ENCODE assay signal across 7 mouse cellular contexts in genomic region chr5:135134534-135134933, GRCm38 (mm10). TPM values are rescaled to one million over a fixed set of nuclear protein-coding genes. Genes with fewer than 3 reads are reported as not detected.
DNase-seq lines count a peak whose midpoint lies in the region; ATAC-seq lines count a peak whose summit lies in the region.

No protein-coding gene starts in this region.

- peak overlapping the region; percentile 61 for H3K4me2 ChIP-seq in liver, embryonic 13.5 days

- WGBS in embryonic facial prominence, embryonic 10.5 days: 7% methylated on average over 8 of the region's 8 CpGs
- 4% methylated on average over 8 of the region's 8 CpGs for WGBS in hindbrain, embryonic 10.5 days
- WGBS in liver, embryonic 13.5 days (ENCODE audit: insufficient replicate concordance): 2% methylated on average over 8 of the region's 8 CpGs

- ATAC-seq in liver, embryonic 13.5 days (ENCODE audit: low read depth): peak; percentile 12; the same call in 1 of the 2 replicates

- no peaks in the 10 kb centered on the region for H3K9me3 ChIP-seq in embryonic facial prominence, embryonic 10.5 days
- H3K9me3 ChIP-seq in hindbrain, embryonic 10.5 days: peaks cover 3% of the 10 kb centered on the region; the same call in 1 of the 2 replicates
- no peaks in the 10 kb centered on the region for H3K9me3 ChIP-seq in liver, embryonic 13.5 days (replicated peaks)

- H3K9ac ChIP-seq in liver, embryonic 13.5 days: peak overlapping the region; percentile 31; the same call in 1 of the 2 replicates

- peak overlapping the region; percentile 33 for H3K4me3 ChIP-seq in embryonic facial prominence, embryonic 10.5 days
- peak overlapping the region; percentile 34 for H3K4me3 ChIP-seq in hindbrain, embryonic 10.5 days
- H3K4me3 ChIP-seq in liver, embryonic 13.5 days (replicated peaks): peak overlapping the region; percentile 41

- no peak overlapping the region for H3K27ac ChIP-seq in embryonic facial prominence, embryonic 10.5 days (replicated peaks)
- no peak overlapping the region for H3K27ac ChIP-seq in hindbrain, embryonic 10.5 days
- no peak overlapping the region for H3K27ac ChIP-seq in liver, embryonic 13.5 days

- no peaks in the 10 kb centered on the region for H3K36me3 ChIP-seq in embryonic facial prominence, embryonic 10.5 days (replicated peaks)
- H3K36me3 ChIP-seq in hindbrain, embryonic 10.5 days: no peaks in the 10 kb centered on the region
- peaks cover 4% of the 10 kb centered on the region; the same call in 1 of the 2 replicates for H3K36me3 ChIP-seq in liver, embryonic 13.5 days

- peaks cover 11% of the 10 kb centered on the region for H3K4me1 ChIP-seq in embryonic facial prominence, embryonic 10.5 days
- H3K4me1 ChIP-seq in hindbrain, embryonic 10.5 days (replicated peaks): peaks cover 16% of the 10 kb centered on the region
- H3K4me1 ChIP-seq in liver, embryonic 13.5 days (replicated peaks): peaks cover 13% of the 10 kb centered on the region

- DNase-seq in A20 (ENCODE audit: low read depth, low spot score): peak; percentile 83
- DNase-seq in CD4-positive helper T cell, adult 2 months (ENCODE audit: low read depth, low spot score): peak; percentile 41
- DNase-seq in embryonic facial prominence, embryonic 10.5 days (ENCODE audit: low spot score): peak; percentile 53
- peak; percentile 60 for DNase-seq in hindbrain, embryonic 10.5 days (ENCODE audit: low spot score)
- no peak for DNase-seq in liver, embryonic 13.5 days
- peak; percentile 68 for DNase-seq in naive thymus-derived CD4-positive, alpha-beta T cell, adult 2 months (ENCODE audit: low read depth)
- no peak for DNase-seq in frontal cortex, postnatal 10 days (ENCODE audit: low spot score in 2 of 2)

- H3K27me3 ChIP-seq in embryonic facial prominence, embryonic 10.5 days (replicated peaks; ENCODE audit: low read depth, poor library complexity, severe bottlenecking): peaks cover 54% of the 10 kb centered on the region
- H3K27me3 ChIP-seq in hindbrain, embryonic 10.5 days (ENCODE audit: insufficient read depth, poor library complexity, severe bottlenecking): peaks cover 43% of the 10 kb centered on the region
- H3K27me3 ChIP-seq in liver, embryonic 13.5 days: peaks cover 42% of the 10 kb centered on the region

RNA-seq across cellular contexts. Expression of gene Tbl2, which starts 14.9 kb away (rescaled TPM):
- polyA plus RNA-seq in embryonic facial prominence, embryonic 10.5 days (2016; fragmentation: Nextera tagmentation; extraction: Ambion mirVana): 21.3 and 22.2 TPM in 2 replicates
- polyA plus RNA-seq in hindbrain, embryonic 10.5 days (2016; fragmentation: Nextera tagmentation; extraction: Ambion mirVana): 20.0 and 23.7 TPM in 2 replicates
- 13.1 and 13.6 TPM in 2 replicates for polyA plus RNA-seq in liver, embryonic 13.5 days (2015; fragmentation: Nextera tagmentation; extraction: Ambion mirVana)

RNA-seq across cellular contexts. Expression of gene Bcl7b, which starts 33.5 kb away (rescaled TPM):
- polyA plus RNA-seq in embryonic facial prominence, embryonic 10.5 days (2016; fragmentation: Nextera tagmentation; extraction: Ambion mirVana): 44.6 and 48.5 TPM in 2 replicates
- polyA plus RNA-seq in hindbrain, embryonic 10.5 days (2016; fragmentation: Nextera tagmentation; extraction: Ambion mirVana): 45.7 and 46.1 TPM in 2 replicates
- polyA plus RNA-seq in liver, embryonic 13.5 days (2015; fragmentation: Nextera tagmentation; extraction: Ambion mirVana): 34.5 and 41.1 TPM in 2 replicates

RNA-seq across cellular contexts. Expression of gene Mlxipl, which starts 44.8 kb away (rescaled TPM):
- polyA plus RNA-seq in embryonic facial prominence, embryonic 10.5 days (2016; fragmentation: Nextera tagmentation; extraction: Ambion mirVana): 3.5 and 3.8 TPM in 2 replicates
- polyA plus RNA-seq in hindbrain, embryonic 10.5 days (2016; fragmentation: Nextera tagmentation; extraction: Ambion mirVana): 1.7 and 2.8 TPM in 2 replicates
- 8.5 and 9.5 TPM in 2 replicates for polyA plus RNA-seq in liver, embryonic 13.5 days (2015; fragmentation: Nextera tagmentation; extraction: Ambion mirVana)

RNA-seq across cellular contexts. Expression of gene Baz1b, which starts 52.5 kb away (rescaled TPM):
- 60.1 and 61.5 TPM in 2 replicates for polyA plus RNA-seq in embryonic facial prominence, embryonic 10.5 days (2016; fragmentation: Nextera tagmentation; extraction: Ambion mirVana)
- 41.1 and 53.8 TPM in 2 replicates for polyA plus RNA-seq in hindbrain, embryonic 10.5 days (2016; fragmentation: Nextera tagmentation; extraction: Ambion mirVana)
- 21.4 and 23.8 TPM in 2 replicates for polyA plus RNA-seq in liver, embryonic 13.5 days (2015; fragmentation: Nextera tagmentation; extraction: Ambion mirVana)

RNA-seq across cellular contexts. Expression of gene Vps37d, which starts 56.5 kb away (rescaled TPM):
- 9.2 and 9.5 TPM in 2 replicates for polyA plus RNA-seq in embryonic facial prominence, embryonic 10.5 days (2016; fragmentation: Nextera tagmentation; extraction: Ambion mirVana)
- 8.6 and 19.2 TPM in 2 replicates for polyA plus RNA-seq in hindbrain, embryonic 10.5 days (2016; fragmentation: Nextera tagmentation; extraction: Ambion mirVana)
- 0.25 and 0.47 TPM in 2 replicates for polyA plus RNA-seq in liver, embryonic 13.5 days (2015; fragmentation: Nextera tagmentation; extraction: Ambion mirVana)

Comparison
In these comparisons a context has a peak if more than half of its experiments do, and no peak if none do; other contexts are left out.
1. DNase-seq: peak in A20 (single experiment), CD4-positive helper T cell, adult 2 months (single experiment), embryonic facial prominence, embryonic 10.5 days (single experiment), hindbrain, embryonic 10.5 days (single experiment) and naive thymus-derived CD4-positive, alpha-beta T cell, adult 2 months (single experiment); none in liver, embryonic 13.5 days (single experiment) and frontal cortex, postnatal 10 days (0 of 2).
2. Peak in every context shown above with its lines, with median percentiles within 50 percentile points of each other: H3K4me3 ChIP-seq.